Mouse (Mus musculus) limb, embryonic 10.5 days (tissue): ENCODE data around the gene Figla. TPM values are rescaled to one million over a fixed set of nuclear protein-coding genes. Genes with fewer than 3 reads are reported as not detected.

Source experiments
- DNase-seq: peaks from one replicate; pipeline ENCODE4 v3.0.0-alpha.2; 2017; ENCODE audit warnings: low spot score
- H3K27ac ChIP-seq: fragments of 300-500 bp; sonication (generic); 2 replicates; pipeline ENCODE4 v1.5.1; 2016; ENCODE audit warnings: mild to moderate bottlenecking
- H3K27me3 ChIP-seq: fragments of 300-500 bp; sonication (generic); 2 replicates; pipeline ENCODE4 v1.6.1; 2016; ENCODE audit warnings: low read depth, mild to moderate bottlenecking; ENCODE audit not compliant: poor library complexity, severe bottlenecking
- H3K36me3 ChIP-seq: fragments of 300-500 bp; sonication (generic); 2 replicates; pipeline ENCODE4 v1.6.1; 2016; ENCODE audit warnings: mild to moderate bottlenecking, moderate library complexity
- H3K4me1 ChIP-seq: fragments of 300-500 bp; sonication (generic); 2 replicates; pipeline ENCODE4 v1.6.1; 2016
- H3K4me3 ChIP-seq: fragments of 300-500 bp; sonication (generic); 2 replicates; pipeline ENCODE4 v1.5.1; 2016; ENCODE audit warnings: mild to moderate bottlenecking, moderate library complexity
- H3K9me3 ChIP-seq: fragments of 300-500 bp; sonication (generic); replicated peaks from 2 replicates; pipeline ENCODE4 v1.6.1; 2016; ENCODE audit warnings: mild to moderate bottlenecking
- WGBS: fragments of 180-500 bp; shearing (Covaris S2); methylation state at CpG from one replicate; pipeline ENCODE4 v1.1.7; 2016; 5-methylcytosine and 5-hydroxymethylcytosine counted together
- polyA plus RNA-seq: library from polyadenylated mRNA; unstranded; fragments of >200 nt; fragmentation: Nextera tagmentation; extraction: Ambion mirVana; gene quantifications from 2 replicates; pipeline ENCODE4 v1.2.1, GENCODE M21; 2016

Figla gene
- polyA plus RNA-seq, 1 experiment from 2014 or later = not detected

DNA sequence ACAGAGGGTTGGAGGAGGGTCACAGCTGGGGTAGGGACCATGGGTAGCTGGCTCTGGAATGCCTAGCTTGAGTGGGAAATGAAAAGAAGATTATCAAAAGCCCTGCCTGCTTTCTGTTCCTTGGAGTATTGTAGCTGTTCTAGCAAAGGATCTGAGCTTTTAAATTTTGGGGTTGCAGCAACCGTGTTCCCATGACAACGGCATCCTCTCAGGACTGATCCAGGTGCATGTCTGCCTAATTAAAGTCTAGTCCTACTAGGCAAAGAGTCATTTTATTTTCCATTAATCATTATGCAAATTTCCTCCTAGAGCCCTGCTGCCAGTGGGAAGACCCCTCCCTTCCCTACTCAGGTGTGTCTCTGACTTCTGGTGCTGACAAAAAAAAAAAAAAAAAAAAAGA lies 46.7 kb downstream of the Figla start:
- Histone ChIP-seq H3K27me3 (no peaks in the 10 kb centered on the region), H3K4me1 (peaks cover 6% of the 10 kb centered on the region), H3K4me3 (no peak overlapping the region), H3K9me3 (no peaks in the 10 kb centered on the region), H3K36me3 (no peaks in the 10 kb centered on the region), H3K27ac (no peak overlapping the region)
- no peak for DNase-seq
- WGBS = 88% methylated on average over 2 of the region's 2 CpGs

GRCm38 (mm10) chr6:86064318-86065016 lies 48.5 kb downstream of the Figla start:
- WGBS = 62% methylated on average over 6 of the region's 6 CpGs
- Histone ChIP-seq H3K27ac (no peak overlapping the region), H3K27me3 (no peaks in the 10 kb centered on the region)

DNA sequence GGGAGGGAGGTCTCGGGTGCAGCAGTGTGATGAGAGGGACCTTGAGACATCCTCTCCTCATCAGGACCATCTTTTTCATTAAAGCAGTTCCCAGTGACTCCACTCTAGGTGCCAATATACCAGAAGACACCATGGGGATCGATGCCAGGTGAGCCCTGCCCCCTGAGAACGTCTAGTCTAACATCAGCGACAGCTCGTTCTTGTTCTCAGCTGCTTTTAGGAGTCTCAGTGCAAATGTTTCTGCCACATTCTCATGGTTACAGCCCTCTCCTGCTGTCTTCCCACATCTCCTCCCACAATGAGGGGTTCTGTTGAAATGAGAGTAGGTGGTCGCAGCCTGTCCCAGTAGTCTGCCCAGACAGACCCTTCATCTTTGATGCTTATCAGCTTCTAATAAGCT lies 50.8 kb downstream of the Figla start:
- no peaks in the 10 kb centered on the region for H3K36me3 ChIP-seq
- 88% methylated on average over 6 of the region's 6 CpGs for WGBS
- no peaks in the 10 kb centered on the region for H3K9me3 ChIP-seq
- H3K4me1 ChIP-seq = no peaks in the 10 kb centered on the region
- no peak overlapping the region for H3K27ac ChIP-seq
- H3K4me3 ChIP-seq = no peak overlapping the region
- DNase-seq = no peak
- H3K27me3 ChIP-seq = no peaks in the 10 kb centered on the region

More at GRCm38 (mm10) chr6:86064318-86065016, 48.5 kb downstream of the Figla start:
- no peak overlapping the region for H3K4me3 ChIP-seq
- no peak for DNase-seq
- no peaks in the 10 kb centered on the region for H3K36me3 ChIP-seq
- H3K4me1 ChIP-seq = peaks cover 6% of the 10 kb centered on the region
- H3K9me3 ChIP-seq = no peaks in the 10 kb centered on the region

GRCm38 (mm10) chr6:86067145-86067544 lies 51.2 kb downstream of the Figla start:
- WGBS = 66% methylated on average over 5 of the region's 5 CpGs
- Histone ChIP-seq H3K27ac (no peak overlapping the region), H3K9me3 (no peaks in the 10 kb centered on the region)

DNA sequence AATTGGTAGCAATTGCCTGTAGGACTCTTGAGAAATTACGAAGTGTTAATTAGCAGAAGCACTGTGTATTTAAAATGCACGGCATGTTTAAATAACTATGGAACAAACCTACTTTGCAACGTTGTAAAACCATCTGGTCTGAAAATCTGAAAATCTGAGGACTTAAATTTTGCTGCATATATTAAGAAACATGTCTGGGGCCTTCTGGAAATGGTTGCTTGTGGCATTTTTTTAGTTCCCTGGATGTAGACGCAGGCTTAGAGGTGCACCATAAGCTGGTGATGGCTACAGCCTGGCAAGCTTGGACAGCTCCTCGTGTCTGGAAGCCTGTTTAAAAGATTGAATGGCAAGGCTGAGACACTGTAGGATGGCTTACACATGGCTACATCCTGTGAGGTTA lies 53.0 kb downstream of the Figla start:
- no peaks in the 10 kb centered on the region for H3K27me3 ChIP-seq
- no peaks in the 10 kb centered on the region for H3K4me1 ChIP-seq
- WGBS = 79% methylated on average over 5 of the region's 5 CpGs
- no peak overlapping the region for H3K27ac ChIP-seq
- no peak for DNase-seq
- H3K36me3 ChIP-seq = no peaks in the 10 kb centered on the region
- H3K9me3 ChIP-seq = no peaks in the 10 kb centered on the region
- no peak overlapping the region for H3K4me3 ChIP-seq

More at GRCm38 (mm10) chr6:86067145-86067544, 51.2 kb downstream of the Figla start:
- no peak for DNase-seq
- no peaks in the 10 kb centered on the region for H3K4me1 ChIP-seq
- H3K4me3 ChIP-seq = no peak overlapping the region
- H3K27me3 ChIP-seq = no peaks in the 10 kb centered on the region
- no peaks in the 10 kb centered on the region for H3K36me3 ChIP-seq

GRCm38 (mm10) chr6:86069856-86070255 lies 53.9 kb downstream of the Figla start:
- Histone ChIP-seq H3K27me3 (no peaks in the 10 kb centered on the region), H3K4me3 (no peak overlapping the region), H3K27ac (no peak overlapping the region), H3K4me1 (no peaks in the 10 kb centered on the region), H3K36me3 (no peaks in the 10 kb centered on the region), H3K9me3 (no peaks in the 10 kb centered on the region)
- WGBS = 89% methylated on average over 3 of the region's 3 CpGs
- DNase-seq = no peak

DNA sequence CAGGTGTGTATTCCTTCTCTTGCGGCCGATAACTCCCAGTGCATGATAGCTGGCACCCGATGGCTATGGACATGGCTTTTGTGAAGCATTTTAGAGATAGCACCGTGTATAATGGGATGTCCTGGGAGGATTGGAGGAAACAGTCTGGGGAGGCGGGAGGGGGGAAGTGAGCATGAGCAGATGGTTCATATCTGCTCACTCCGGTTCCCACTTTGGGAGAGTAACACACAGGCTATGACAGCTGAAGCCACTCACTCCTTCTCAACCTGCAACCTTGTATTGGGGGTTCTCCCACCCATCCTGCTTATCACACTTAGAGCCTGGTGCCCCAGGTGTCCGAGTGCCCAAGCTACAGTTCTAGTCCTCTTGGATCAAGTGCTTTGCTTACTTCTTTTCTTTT lies 54.3 kb downstream of the Figla start:
- H3K27me3 ChIP-seq = no peaks in the 10 kb centered on the region
- no peak overlapping the region for H3K27ac ChIP-seq
- no peaks in the 10 kb centered on the region for H3K36me3 ChIP-seq
- no peaks in the 10 kb centered on the region for H3K9me3 ChIP-seq
- H3K4me3 ChIP-seq = no peak overlapping the region
- whole genome bisulfite sequencing = 91% methylated on average over 7 of the region's 7 CpGs
- DNase-seq = no peak
- H3K4me1 ChIP-seq = no peaks in the 10 kb centered on the region

Other genes with a start within 250 kb of the Figla start
- gene Nat8f6, start 195.2 kb upstream of the Figla start, polyA plus RNA-seq = not detected in 2 replicates
- gene Nat8f5, start 195.2 kb upstream of the Figla start, polyA plus RNA-seq = not detected in 2 replicates
- not detected in 2 replicates for gene Nat8, start 184.1 kb upstream of the Figla start, polyA plus RNA-seq
- not detected in 2 replicates for gene Nat8f2, start 147.0 kb upstream of the Figla start, polyA plus RNA-seq
- 1.5 and 1.8 TPM in 2 replicates for gene Nat8f4, start 111.3 kb upstream of the Figla start, polyA plus RNA-seq
- 27.5 and 32.5 TPM in 2 replicates for gene Tprkb, start 104.3 kb upstream of the Figla start, polyA plus RNA-seq
- gene Nat8f1, start 100.5 kb upstream of the Figla start, polyA plus RNA-seq = 3.2 and 5.2 TPM in 2 replicates
- gene Dusp11, start 54.5 kb upstream of the Figla start, polyA plus RNA-seq = 39.0 and 45.0 TPM in 2 replicates
- gene Add2, start 12.5 kb downstream of the Figla start, polyA plus RNA-seq = 6.1 and 7.7 TPM in 2 replicates
- gene Tgfa, start 179.1 kb downstream of the Figla start, polyA plus RNA-seq = 0.43 and 1.1 TPM in 2 replicates